In the genomic region with DNA sequence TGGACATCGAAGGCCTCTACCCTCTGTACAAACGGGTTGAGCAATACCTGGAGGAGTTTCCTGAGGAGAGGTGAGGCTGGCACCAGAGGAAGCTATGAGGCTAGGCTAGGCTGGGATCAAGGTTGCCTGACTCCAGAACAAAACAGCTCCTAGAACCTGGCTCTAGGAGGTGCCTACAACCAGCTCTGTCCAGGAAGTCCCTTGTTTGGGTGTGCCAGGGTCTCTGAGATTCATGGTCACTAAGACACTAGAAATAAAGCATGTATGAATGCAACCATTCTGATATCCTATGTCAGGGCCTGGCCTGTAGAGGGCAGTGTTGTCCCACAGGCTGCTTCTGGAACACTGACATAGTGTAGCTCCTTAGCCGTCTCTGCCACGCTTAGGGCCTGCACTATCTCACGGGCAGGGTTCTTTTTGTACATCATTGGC, we compare ENCODE assay signal across 8 mouse cellular contexts. TPM values are rescaled to one million over a fixed set of nuclear protein-coding genes. Genes with fewer than 3 reads are reported as not detected.
DNase-seq lines count a peak whose midpoint lies in the region; ATAC-seq and TF ChIP-seq lines count a peak whose summit lies in the region.

No protein-coding gene starts in this region.

- no peak overlapping the region for H3K4me3 ChIP-seq in cerebellum, adult 2 months (replicated peaks; ENCODE audit: insufficient read depth, low read depth, low read length)
- no peak overlapping the region for H3K4me3 ChIP-seq in hindbrain, embryonic 11.5 days (ENCODE audit: low read depth, low read length)

- 34% methylated on average over 5 of the region's 5 CpGs for WGBS in cerebellum, adult 2 months
- 66% methylated on average over 5 of the region's 5 CpGs for WGBS in hindbrain, embryonic 11.5 days

- peaks cover 7% of the 10 kb centered on the region; the same call in 1 of the 2 replicates for H3K36me3 ChIP-seq in hindbrain, embryonic 11.5 days (ENCODE audit: control insufficient read depth, insufficient read depth, low read length)

- H3K4me2 ChIP-seq in hindbrain, embryonic 11.5 days (replicated peaks; ENCODE audit: low read depth, low read length): no peak overlapping the region

- TF ChIP-seq CTCF in cerebellum, adult 2 months (IDR thresholded peaks at IDR 0.05; ENCODE audit: borderline replicate concordance, insufficient read depth, low read depth, low read length): peak; percentile 97

- peak; percentile 86 for DNase-seq in MN1 (ENCODE audit: low spot score)
- DNase-seq in cerebellum, adult 2 months: peak; percentile 69 to 80
- peak; percentile 77 for DNase-seq in forelimb bud, embryonic 11.5 days (ENCODE audit: low read depth, low spot score)
- DNase-seq in hindbrain, embryonic 11.5 days (ENCODE audit: low spot score): peak; percentile 86
- DNase-seq in layer of hippocampus, postnatal 14 days (ENCODE audit: low spot score in 2 of 2): peak; percentile 82 to 87
- peak; percentile 90 for DNase-seq in lung, postnatal 14 days
- DNase-seq in retina, postnatal 1 day: peak; percentile 81
- peak; percentile 87 for DNase-seq in thymus, postnatal 4 days

- peak; percentile 76; the same call in 1 of the 2 replicates for ATAC-seq in hindbrain, embryonic 11.5 days (ENCODE audit: low FRiP score)

- no peaks in the 10 kb centered on the region for H3K4me1 ChIP-seq in cerebellum, adult 2 months (ENCODE audit: control insufficient read depth, insufficient read depth, low read length)
- no peaks in the 10 kb centered on the region for H3K4me1 ChIP-seq in hindbrain, embryonic 11.5 days (replicated peaks; ENCODE audit: control insufficient read depth, insufficient read depth, low read length)

- TF ChIP-seq POLR2A in cerebellum, adult 2 months (IDR thresholded peaks at IDR 0.05; ENCODE audit: borderline replicate concordance, insufficient read depth, low read length): no peak

- no peaks in the 10 kb centered on the region for H3K9me3 ChIP-seq in hindbrain, embryonic 11.5 days (ENCODE audit: control insufficient read depth, low read length)

- no peaks in the 10 kb centered on the region for H3K27me3 ChIP-seq in cerebellum, adult 2 months (ENCODE audit: control insufficient read depth, insufficient read depth, low read length)
- no peaks in the 10 kb centered on the region for H3K27me3 ChIP-seq in hindbrain, embryonic 11.5 days (ENCODE audit: control insufficient read depth, insufficient read depth, low read length)

- no peak overlapping the region for H3K9ac ChIP-seq in hindbrain, embryonic 11.5 days (ENCODE audit: low read depth, low read length)

- H3K27ac ChIP-seq in cerebellum, adult 2 months (ENCODE audit: insufficient read depth, low read length): no peak overlapping the region
- no peak overlapping the region for H3K27ac ChIP-seq in hindbrain, embryonic 11.5 days (ENCODE audit: low read depth, low read length)

RNA-seq across cellular contexts. Expression of a gene that starts 28.3 kb away (rescaled TPM):
- 11.3 and 12.8 TPM in 2 replicates for polyA plus RNA-seq in cerebellum, adult 2 months (2012; rRNA removed)
- polyA plus RNA-seq in hindbrain, embryonic 11.5 days (2014; fragmentation: Nextera tagmentation; extraction: Ambion mirVana): 14.1 and 14.6 TPM in 2 replicates
- total RNA-seq in layer of hippocampus, postnatal 14 days (2021): 10 to 100 TPM; 21.7 to 22.1 TPM

RNA-seq across cellular contexts. Expression of a gene that starts 43.8 kb away (rescaled TPM):
- 0.39 and 0.40 TPM in 2 replicates for polyA plus RNA-seq in cerebellum, adult 2 months (2012; rRNA removed)
- polyA plus RNA-seq in hindbrain, embryonic 11.5 days (2014; fragmentation: Nextera tagmentation; extraction: Ambion mirVana): 0.65 and 0.71 TPM in 2 replicates
- total RNA-seq in layer of hippocampus, postnatal 14 days (2021): 1 to 10 TPM; 2.0 to 2.2 TPM

RNA-seq across cellular contexts. Expression of a gene that starts 55.3 kb away (rescaled TPM):
- 4.3 and 5.1 TPM in 2 replicates for polyA plus RNA-seq in cerebellum, adult 2 months (2012; rRNA removed)
- 1.1 and 1.2 TPM in 2 replicates for polyA plus RNA-seq in hindbrain, embryonic 11.5 days (2014; fragmentation: Nextera tagmentation; extraction: Ambion mirVana)
- total RNA-seq in layer of hippocampus, postnatal 14 days (2021): 1 to 10 TPM; 3.6 to 6.1 TPM
